Mouse (Mus musculus): ENCODE results near the gene Clip4. TPM values are rescaled to one million over a fixed set of nuclear protein-coding genes. Genes with fewer than 3 reads are reported as not detected.

The Clip4 gene
- total and polyA plus RNA-seq, 2 experiments from 2014 or later: 12.5 to 18.9 TPM

GRCm38 (mm10) chr17:71774173-71774572 is 5.9 kb downstream of the Clip4 start:
- no peak overlapping the region for H3K27ac ChIP-seq
- no peaks in the 10 kb centered on the region for H3K9me3 ChIP-seq (ENCODE audit: low read length)
- no peak overlapping the region for H3K9ac ChIP-seq (replicated peaks; ENCODE audit: low read length)
- no peak overlapping the region for H3K4me3 ChIP-seq (ENCODE audit: low read length)
- no peaks in the 10 kb centered on the region for H3K4me1 ChIP-seq (ENCODE audit: insufficient read depth, low read length)
- TF ChIP-seq CTCF (IDR thresholded peaks at IDR 0.05; ENCODE audit: low read depth): no peak
- DNase-seq (ENCODE audit: low spot score): no peak
- 79% methylated on average over 4 of the region's 4 CpGs for WGBS
- no peaks in the 10 kb centered on the region for H3K27me3 ChIP-seq (ENCODE audit: insufficient read depth, low read length)
- H3K4me2 ChIP-seq (ENCODE audit: low read depth, low read length): no peak overlapping the region
- no peaks in the 10 kb centered on the region for H3K36me3 ChIP-seq (ENCODE audit: insufficient read depth, low read length)
- no peak for ATAC-seq

GRCm38 (mm10) chr17:71775279-71775678 is 7.0 kb downstream of the Clip4 start:
- no peaks in the 10 kb centered on the region for H3K9me3 ChIP-seq (ENCODE audit: low read length)
- H3K9ac ChIP-seq (replicated peaks; ENCODE audit: low read length): no peak overlapping the region
- no peak overlapping the region for H3K4me3 ChIP-seq (ENCODE audit: low read length)
- H3K36me3 ChIP-seq (ENCODE audit: insufficient read depth, low read length): no peaks in the 10 kb centered on the region
- no peaks in the 10 kb centered on the region for H3K4me1 ChIP-seq (ENCODE audit: insufficient read depth, low read length)
- no peak overlapping the region for H3K4me2 ChIP-seq (ENCODE audit: low read depth, low read length)
- no peaks in the 10 kb centered on the region for H3K27me3 ChIP-seq (ENCODE audit: insufficient read depth, low read length)
- ATAC-seq (no peak), DNase-seq (ENCODE audit: low spot score) (no peak)
- 71% methylated on average over 4 of the region's 4 CpGs for WGBS
- no peak overlapping the region for H3K27ac ChIP-seq
- no peak for TF ChIP-seq CTCF (IDR thresholded peaks at IDR 0.05; ENCODE audit: low read depth)

- ATAC-seq: no peak
- Histone ChIP-seq H3K9ac (replicated peaks; ENCODE audit: low read length) (no peak overlapping the region), H3K9me3 (ENCODE audit: low read length) (no peaks in the 10 kb centered on the region), H3K27me3 (ENCODE audit: insufficient read depth, low read length) (no peaks in the 10 kb centered on the region), H3K27ac (no peak overlapping the region), H3K4me3 (ENCODE audit: low read length) (no peak overlapping the region), H3K36me3 (ENCODE audit: insufficient read depth, low read length) (no peaks in the 10 kb centered on the region), H3K4me2 (ENCODE audit: low read depth, low read length) (no peak overlapping the region), H3K4me1 (ENCODE audit: insufficient read depth, low read length) (peaks cover 4% of the 10 kb centered on the region; the same call in 1 of the 2 replicates)
- no peak for DNase-seq (ENCODE audit: low spot score)
- TF ChIP-seq CTCF (IDR thresholded peaks at IDR 0.05; ENCODE audit: low read depth): peak; percentile 48
- WGBS: 76% methylated on average over 3 of the region's 3 CpGs
These were observed 10.4 kb downstream of the Clip4 start for GRCm38 (mm10) chr17:71778696-71779095.

GRCm38 (mm10) chr17:71780490-71780889 is 12.2 kb downstream of the Clip4 start:
- no peak for TF ChIP-seq CTCF (IDR thresholded peaks at IDR 0.05; ENCODE audit: low read depth)
- H3K4me3 ChIP-seq (ENCODE audit: low read length): no peak overlapping the region
- no peaks in the 10 kb centered on the region for H3K9me3 ChIP-seq (ENCODE audit: low read length)
- H3K36me3 ChIP-seq (ENCODE audit: insufficient read depth, low read length): no peaks in the 10 kb centered on the region
- ATAC-seq (no peak), DNase-seq (ENCODE audit: low spot score) (no peak)
- H3K4me2 ChIP-seq (ENCODE audit: low read depth, low read length): no peak overlapping the region
- peaks cover 4% of the 10 kb centered on the region; the same call in 1 of the 2 replicates for H3K4me1 ChIP-seq (ENCODE audit: insufficient read depth, low read length)
- 97% methylated on average over 2 of the region's 2 CpGs for WGBS
- H3K27ac ChIP-seq: no peak overlapping the region
- H3K9ac ChIP-seq (replicated peaks; ENCODE audit: low read length): no peak overlapping the region
- no peaks in the 10 kb centered on the region for H3K27me3 ChIP-seq (ENCODE audit: insufficient read depth, low read length)

- ATAC-seq (no peak), DNase-seq (ENCODE audit: low spot score) (no peak)
- H3K4me1 ChIP-seq (ENCODE audit: insufficient read depth, low read length): peaks cover 4% of the 10 kb centered on the region; the same call in 1 of the 2 replicates
- no peaks in the 10 kb centered on the region for H3K9me3 ChIP-seq (ENCODE audit: low read length)
- H3K27ac ChIP-seq: no peak overlapping the region
- no peak overlapping the region for H3K4me3 ChIP-seq (ENCODE audit: low read length)
- TF ChIP-seq CTCF (IDR thresholded peaks at IDR 0.05; ENCODE audit: low read depth): no peak
- H3K27me3 ChIP-seq (ENCODE audit: insufficient read depth, low read length): no peaks in the 10 kb centered on the region
- WGBS: 86% methylated on average over 4 of the region's 4 CpGs
- H3K9ac ChIP-seq (replicated peaks; ENCODE audit: low read length): no peak overlapping the region
- H3K36me3 ChIP-seq (ENCODE audit: insufficient read depth, low read length): no peaks in the 10 kb centered on the region
- no peak overlapping the region for H3K4me2 ChIP-seq (ENCODE audit: low read depth, low read length)
These were observed 12.7 kb downstream of the Clip4 start for GRCm38 (mm10) chr17:71780945-71781344.

- H3K9me3 ChIP-seq (ENCODE audit: low read length): no peaks in the 10 kb centered on the region
- H3K9ac ChIP-seq (replicated peaks; ENCODE audit: low read length): peak overlapping the region; percentile 91
- H3K36me3 ChIP-seq (ENCODE audit: insufficient read depth, low read length): no peaks in the 10 kb centered on the region
- peak overlapping the region; percentile 58 for H3K4me2 ChIP-seq (ENCODE audit: low read depth, low read length)
- peaks cover 4% of the 10 kb centered on the region; the same call in 1 of the 2 replicates for H3K4me1 ChIP-seq (ENCODE audit: insufficient read depth, low read length)
- peak overlapping the region; percentile 87 for H3K27ac ChIP-seq
- peak; percentile 39 for TF ChIP-seq CTCF (IDR thresholded peaks at IDR 0.05; ENCODE audit: low read depth)
- ATAC-seq (peak; percentile 91), DNase-seq (ENCODE audit: low spot score) (peak; percentile 83)
- H3K4me3 ChIP-seq (ENCODE audit: low read length): peak overlapping the region; percentile 76
- no peaks in the 10 kb centered on the region for H3K27me3 ChIP-seq (ENCODE audit: insufficient read depth, low read length)
- 0% methylated on average over 16 of the region's 29 CpGs for WGBS
These were observed 14.0 kb downstream of the Clip4 start for GRCm38 (mm10) chr17:71782242-71782698.

GRCm38 (mm10) chr17:71782699-71783365 is 14.6 kb downstream of the Clip4 start:
- Histone ChIP-seq H3K4me3 (ENCODE audit: low read length) (peak overlapping the region; percentile 76), H3K27me3 (ENCODE audit: insufficient read depth, low read length) (no peaks in the 10 kb centered on the region), H3K4me2 (ENCODE audit: low read depth, low read length) (peak overlapping the region; percentile 58), H3K36me3 (ENCODE audit: insufficient read depth, low read length) (no peaks in the 10 kb centered on the region), H3K4me1 (ENCODE audit: insufficient read depth, low read length) (peaks cover 4% of the 10 kb centered on the region; the same call in 1 of the 2 replicates), H3K9me3 (ENCODE audit: low read length) (no peaks in the 10 kb centered on the region), H3K27ac (peak overlapping the region; percentile 87), H3K9ac (replicated peaks; ENCODE audit: low read length) (peak overlapping the region; percentile 91)
- WGBS: under 1% methylated on average over 45 of the region's 59 CpGs
- 0 out of 2 replicates have a peak, but pooled peaks have one; percentile 16 for TF ChIP-seq CTCF (IDR thresholded peaks at IDR 0.05; ENCODE audit: low read depth)
- DNase-seq (ENCODE audit: low spot score) (peak; percentile 55), ATAC-seq (peak; percentile 69)

All from hindbrain, postnatal 0 days (tissue).